Mouse (Mus musculus): ENCODE measurements around the gene Rhbdd1. TPM values are rescaled to one million over a fixed set of nuclear protein-coding genes. Genes with fewer than 3 reads are reported as not detected.

Rhbdd1 gene
- polyA plus RNA-seq, 1 experiment from 2014 or later: 7.5 TPM

DNA sequence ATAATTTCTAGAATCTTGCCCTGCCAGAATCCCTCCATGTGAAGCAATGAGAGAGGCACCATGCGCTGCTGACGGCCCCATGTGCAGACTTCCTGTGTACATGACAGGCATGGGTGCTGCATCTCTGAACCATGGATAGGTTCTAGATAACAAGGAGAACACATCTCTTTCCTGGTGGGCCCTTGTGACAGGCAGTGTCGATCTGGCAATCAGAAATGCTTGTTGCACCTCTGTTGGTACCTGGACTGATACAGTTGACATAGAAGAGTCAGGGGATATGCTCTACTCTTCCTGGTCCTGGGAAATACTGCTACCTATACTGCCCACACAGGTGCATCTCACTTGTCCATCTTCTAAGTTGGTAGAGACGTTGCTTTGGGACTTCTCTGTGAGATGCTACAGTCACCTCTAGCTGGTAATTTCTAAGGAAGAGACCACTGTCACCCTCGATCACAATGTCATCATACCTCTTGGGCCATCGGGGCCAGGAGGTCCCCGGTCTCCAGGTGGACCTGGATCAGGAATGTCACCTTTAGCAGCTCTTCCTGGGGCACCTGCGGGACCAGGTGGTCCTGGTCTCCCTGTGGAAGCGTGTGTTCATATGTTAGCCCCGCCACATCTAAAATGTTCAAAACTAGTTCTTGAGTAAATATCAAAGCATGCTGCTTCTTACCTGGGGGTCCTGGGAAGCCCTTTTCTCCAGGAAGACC is 154.4 kb downstream of the Rhbdd1 start:
- no peak overlapping the region for H3K4me3 ChIP-seq (ENCODE audit: low read depth, low read length)
- H3K36me3 ChIP-seq (ENCODE audit: control insufficient read depth, insufficient read depth): no peaks in the 10 kb centered on the region
- no peak overlapping the region for H3K4me2 ChIP-seq (replicated peaks; ENCODE audit: low read depth)
- no peaks in the 10 kb centered on the region for H3K9me3 ChIP-seq (ENCODE audit: control insufficient read depth)
- no peak overlapping the region for H3K27ac ChIP-seq (ENCODE audit: low read depth, low read length)
- no peak for TF ChIP-seq CTCF (IDR thresholded peaks at IDR 0.05; ENCODE audit: low read depth)
- H3K27me3 ChIP-seq (replicated peaks; ENCODE audit: control insufficient read depth, insufficient read depth, low read length): no peaks in the 10 kb centered on the region
- no peaks in the 10 kb centered on the region for H3K4me1 ChIP-seq (replicated peaks; ENCODE audit: control insufficient read depth, insufficient read depth, low read length)
- H3K9ac ChIP-seq (ENCODE audit: low read depth, low read length): no peak overlapping the region
- no peak for ATAC-seq
- 88% methylated on average over 10 of the region's 10 CpGs for WGBS

DNA sequence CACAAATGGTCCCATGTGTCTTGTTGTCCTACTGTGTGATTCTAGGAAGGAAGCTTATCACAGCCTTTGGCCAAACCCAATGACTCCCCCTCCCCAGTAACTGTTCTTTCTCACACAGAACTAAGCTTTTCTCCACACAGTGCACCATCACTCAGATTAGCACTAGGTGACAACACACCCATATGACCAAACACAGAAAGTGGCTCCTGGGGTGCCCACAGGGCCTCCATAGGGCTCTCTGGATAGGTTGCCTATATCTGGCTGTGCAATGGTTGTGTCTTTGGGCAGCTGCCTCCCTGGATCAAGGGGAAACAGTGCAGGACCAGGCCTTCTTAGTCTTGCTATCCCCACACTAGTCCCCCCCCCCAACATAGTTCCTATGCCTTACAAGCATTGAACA is 157.2 kb downstream of the Rhbdd1 start:
- ATAC-seq: no peak
- Histone ChIP-seq H3K36me3 (ENCODE audit: control insufficient read depth, insufficient read depth) (no peaks in the 10 kb centered on the region), H3K4me1 (replicated peaks; ENCODE audit: control insufficient read depth, insufficient read depth, low read length) (no peaks in the 10 kb centered on the region), H3K9me3 (ENCODE audit: control insufficient read depth) (no peaks in the 10 kb centered on the region), H3K9ac (ENCODE audit: low read depth, low read length) (no peak overlapping the region), H3K4me2 (replicated peaks; ENCODE audit: low read depth) (no peak overlapping the region), H3K27me3 (replicated peaks; ENCODE audit: control insufficient read depth, insufficient read depth, low read length) (no peaks in the 10 kb centered on the region), H3K4me3 (ENCODE audit: low read depth, low read length) (no peak overlapping the region), H3K27ac (ENCODE audit: low read depth, low read length) (no peak overlapping the region)
- no peak for TF ChIP-seq CTCF (IDR thresholded peaks at IDR 0.05; ENCODE audit: low read depth)

DNA sequence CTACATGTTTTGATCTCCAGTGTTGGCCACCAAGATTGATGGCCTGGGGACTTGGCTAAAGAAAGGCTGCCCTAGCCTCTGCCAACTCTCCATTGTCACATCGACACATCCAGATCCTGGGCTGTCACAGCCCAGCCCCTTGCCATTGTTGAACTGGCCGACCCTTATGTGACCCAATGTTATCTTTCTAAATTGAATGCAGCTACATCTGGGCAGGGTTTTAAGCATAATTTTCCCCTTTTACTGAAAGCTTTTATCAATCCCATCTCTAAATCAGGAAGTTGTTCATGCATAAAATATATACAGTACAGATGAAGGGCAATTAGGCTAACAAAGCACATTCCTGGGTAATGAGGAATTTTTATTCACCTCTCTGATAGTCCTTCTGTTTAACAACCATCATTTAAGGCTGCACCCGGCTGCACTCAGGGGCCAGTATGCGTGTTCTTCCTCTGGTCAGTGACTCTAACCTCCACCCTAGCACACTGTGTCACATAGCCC is 158.3 kb downstream of the Rhbdd1 start:
- no peaks in the 10 kb centered on the region for H3K9me3 ChIP-seq (ENCODE audit: control insufficient read depth)
- H3K4me3 ChIP-seq (ENCODE audit: low read depth, low read length): no peak overlapping the region
- no peak for TF ChIP-seq CTCF (IDR thresholded peaks at IDR 0.05; ENCODE audit: low read depth)
- H3K27ac ChIP-seq (ENCODE audit: low read depth, low read length): no peak overlapping the region
- H3K36me3 ChIP-seq (ENCODE audit: control insufficient read depth, insufficient read depth): no peaks in the 10 kb centered on the region
- no peak overlapping the region for H3K9ac ChIP-seq (ENCODE audit: low read depth, low read length)
- no peak overlapping the region for H3K4me2 ChIP-seq (replicated peaks; ENCODE audit: low read depth)
- H3K27me3 ChIP-seq (replicated peaks; ENCODE audit: control insufficient read depth, insufficient read depth, low read length): no peaks in the 10 kb centered on the region
- WGBS: 28% methylated on average over 4 of the region's 4 CpGs
- H3K4me1 ChIP-seq (replicated peaks; ENCODE audit: control insufficient read depth, insufficient read depth, low read length): no peaks in the 10 kb centered on the region
- no peak for ATAC-seq

DNA sequence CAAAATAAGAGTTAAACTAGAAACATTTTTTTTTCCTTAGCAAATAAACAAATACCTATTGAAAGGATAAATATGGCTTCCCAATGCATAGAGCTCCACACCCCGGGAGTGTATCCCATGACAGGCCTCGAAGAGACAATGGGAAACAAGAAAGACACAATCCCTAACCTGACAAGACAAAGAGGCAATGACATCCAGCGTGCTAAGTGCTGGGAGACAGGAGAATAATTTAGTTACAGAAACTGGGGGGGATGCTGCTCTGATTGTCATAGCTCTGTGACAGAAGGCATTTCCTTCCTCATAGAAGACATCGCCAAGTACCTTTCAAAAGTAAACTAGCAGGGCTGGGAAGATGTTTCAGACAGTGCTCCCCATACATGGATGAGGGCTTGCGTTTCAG is 159.0 kb downstream of the Rhbdd1 start:
- WGBS: 74% methylated on average over 5 of the region's 5 CpGs
- TF ChIP-seq CTCF (IDR thresholded peaks at IDR 0.05; ENCODE audit: low read depth): no peak
- H3K9ac ChIP-seq (ENCODE audit: low read depth, low read length): no peak overlapping the region

DNA sequence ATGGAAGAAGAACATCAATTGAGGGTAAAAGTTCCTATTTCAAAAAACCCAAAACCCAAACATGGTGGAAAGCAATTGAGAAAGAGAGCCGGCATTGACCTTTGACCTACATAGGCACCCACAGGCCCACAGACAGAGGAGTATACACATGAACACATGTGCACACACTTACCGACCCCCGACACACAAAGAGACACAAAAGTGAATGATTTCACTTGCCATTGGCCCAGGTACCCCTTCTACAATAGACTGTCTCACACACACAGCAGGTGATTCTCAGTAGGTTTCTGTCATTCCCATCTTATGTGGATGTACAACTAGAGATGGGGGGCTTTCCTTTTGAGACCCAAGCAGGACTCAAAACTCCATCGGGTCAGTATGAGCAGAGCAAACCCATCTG is 159.6 kb downstream of the Rhbdd1 start:
- no peak overlapping the region for H3K27ac ChIP-seq (ENCODE audit: low read depth, low read length)
- ATAC-seq: no peak
- no peaks in the 10 kb centered on the region for H3K9me3 ChIP-seq (ENCODE audit: control insufficient read depth)
- no peak overlapping the region for H3K4me2 ChIP-seq (replicated peaks; ENCODE audit: low read depth)
- WGBS: 83% methylated on average over 4 of the region's 4 CpGs
- no peak for TF ChIP-seq CTCF (IDR thresholded peaks at IDR 0.05; ENCODE audit: low read depth)
- H3K9ac ChIP-seq (ENCODE audit: low read depth, low read length): no peak overlapping the region
- no peaks in the 10 kb centered on the region for H3K4me1 ChIP-seq (replicated peaks; ENCODE audit: control insufficient read depth, insufficient read depth, low read length)
- H3K4me3 ChIP-seq (ENCODE audit: low read depth, low read length): no peak overlapping the region
- H3K36me3 ChIP-seq (ENCODE audit: control insufficient read depth, insufficient read depth): no peaks in the 10 kb centered on the region
- H3K27me3 ChIP-seq (replicated peaks; ENCODE audit: control insufficient read depth, insufficient read depth, low read length): no peaks in the 10 kb centered on the region

More for the DNA sequence above, 159.0 kb downstream of the Rhbdd1 start:
- no peak for ATAC-seq
- H3K27me3 ChIP-seq (replicated peaks; ENCODE audit: control insufficient read depth, insufficient read depth, low read length): no peaks in the 10 kb centered on the region
- no peaks in the 10 kb centered on the region for H3K4me1 ChIP-seq (replicated peaks; ENCODE audit: control insufficient read depth, insufficient read depth, low read length)
- H3K4me3 ChIP-seq (ENCODE audit: low read depth, low read length): no peak overlapping the region
- H3K4me2 ChIP-seq (replicated peaks; ENCODE audit: low read depth): no peak overlapping the region
- no peak overlapping the region for H3K27ac ChIP-seq (ENCODE audit: low read depth, low read length)
- H3K36me3 ChIP-seq (ENCODE audit: control insufficient read depth, insufficient read depth): no peaks in the 10 kb centered on the region
- H3K9me3 ChIP-seq (ENCODE audit: control insufficient read depth): no peaks in the 10 kb centered on the region

DNA sequence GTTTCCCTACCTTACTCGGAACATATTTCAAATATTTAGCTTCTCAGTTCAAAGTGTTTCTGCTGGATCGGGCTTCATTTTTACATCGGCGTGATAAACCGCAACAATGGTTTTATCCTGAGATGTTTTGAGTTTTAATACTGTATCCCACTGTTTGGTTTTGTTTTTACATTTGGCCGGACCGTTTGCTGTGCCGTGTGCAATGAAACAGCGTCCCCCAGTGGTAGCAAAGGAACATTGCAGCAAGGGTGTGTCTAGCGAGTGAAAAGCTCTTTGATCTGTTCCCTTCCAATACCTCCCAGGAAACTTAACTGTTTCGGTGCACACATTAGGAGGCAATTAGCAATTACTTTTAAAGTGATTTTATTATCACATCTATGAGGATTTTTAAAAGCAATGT is 160.0 kb downstream of the Rhbdd1 start:
- WGBS: 52% methylated on average over 11 of the region's 11 CpGs
- TF ChIP-seq CTCF (IDR thresholded peaks at IDR 0.05; ENCODE audit: low read depth): peak; percentile 75
- ATAC-seq: no peak

More for the DNA sequence above, 160.0 kb downstream of the Rhbdd1 start:
- Histone ChIP-seq H3K27ac (ENCODE audit: low read depth, low read length) (no peak overlapping the region), H3K36me3 (ENCODE audit: control insufficient read depth, insufficient read depth) (no peaks in the 10 kb centered on the region), H3K4me2 (replicated peaks; ENCODE audit: low read depth) (no peak overlapping the region), H3K27me3 (replicated peaks; ENCODE audit: control insufficient read depth, insufficient read depth, low read length) (no peaks in the 10 kb centered on the region), H3K4me1 (replicated peaks; ENCODE audit: control insufficient read depth, insufficient read depth, low read length) (no peaks in the 10 kb centered on the region), H3K4me3 (ENCODE audit: low read depth, low read length) (no peak overlapping the region), H3K9me3 (ENCODE audit: control insufficient read depth) (no peaks in the 10 kb centered on the region), H3K9ac (ENCODE audit: low read depth, low read length) (no peak overlapping the region)

Data from intestine, postnatal 0 days (tissue).